7 mouse cellular contexts compared by ENCODE assay signal in the genomic region with DNA sequence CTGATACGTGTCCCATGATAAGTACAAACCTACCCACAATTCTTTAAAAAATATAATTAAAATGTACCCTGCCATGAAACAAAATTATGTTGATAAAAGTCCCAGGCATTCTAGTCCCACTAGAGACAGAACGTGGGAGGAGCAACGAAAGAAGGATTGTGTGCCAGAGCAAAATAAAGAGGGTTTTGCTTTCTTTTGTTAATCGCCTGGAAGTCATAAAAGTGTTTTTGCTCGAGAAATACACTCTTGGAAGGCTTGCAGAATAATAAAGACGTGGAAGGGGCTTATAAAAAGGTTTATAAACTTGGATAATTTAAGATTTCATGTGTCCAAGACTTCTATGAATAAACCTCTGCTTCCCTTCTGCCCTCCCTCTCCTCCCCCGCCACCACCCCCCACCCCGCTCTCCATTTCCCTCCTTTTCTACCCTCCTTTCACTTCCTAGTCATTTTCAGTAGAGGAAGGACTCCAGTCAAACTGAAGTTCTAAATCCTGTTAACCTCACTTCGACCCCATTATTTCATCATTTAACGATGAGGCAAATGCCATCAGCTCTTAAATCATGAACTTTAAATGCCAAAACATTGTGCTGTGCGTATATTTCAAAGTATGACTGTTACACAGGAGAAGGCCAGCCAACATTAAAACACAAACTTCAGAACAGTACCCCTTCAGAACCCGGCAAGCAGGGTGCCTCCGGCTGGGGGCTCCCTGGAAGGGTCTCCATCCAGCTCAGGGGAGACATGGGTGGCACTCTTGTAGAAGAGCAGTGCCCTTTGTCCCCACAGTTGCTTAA. TPM values are rescaled to one million over a fixed set of nuclear protein-coding genes. Genes with fewer than 3 reads are reported as not detected.
A peak's percentile ranks its signal among the peaks of the same experiment; 100 is the strongest.
DNase-seq lines count a peak whose midpoint lies in the region; ATAC-seq and TF ChIP-seq lines count a peak whose summit lies in the region.

No protein-coding gene starts in this region.

- H3K9me3 ChIP-seq in midbrain, embryonic 10.5 days (replicated peaks), result no peaks in the 10 kb centered on the region
- H3K9me3 ChIP-seq in midbrain, embryonic 15.5 days, result no peaks in the 10 kb centered on the region
- H3K9me3 ChIP-seq in heart, postnatal 0 days (replicated peaks; ENCODE audit: control insufficient read depth, low read length), result no peaks in the 10 kb centered on the region
- no peaks in the 10 kb centered on the region for H3K9me3 ChIP-seq in limb, embryonic 15.5 days
- H3K9me3 ChIP-seq in stomach, embryonic 14.5 days (ENCODE audit: control insufficient read depth, low read depth, low read length), result no peaks in the 10 kb centered on the region

- H3K36me3 ChIP-seq in midbrain, embryonic 10.5 days, result no peaks in the 10 kb centered on the region
- H3K36me3 ChIP-seq in midbrain, embryonic 15.5 days (replicated peaks), result no peaks in the 10 kb centered on the region
- no peaks in the 10 kb centered on the region for H3K36me3 ChIP-seq in heart, postnatal 0 days (replicated peaks; ENCODE audit: control insufficient read depth, insufficient read depth, low read length)
- H3K36me3 ChIP-seq in limb, embryonic 15.5 days, result no peaks in the 10 kb centered on the region
- H3K36me3 ChIP-seq in stomach, embryonic 14.5 days (ENCODE audit: control insufficient read depth, insufficient read depth, low read length), result no peaks in the 10 kb centered on the region

- WGBS in midbrain, embryonic 10.5 days, result 85% methylated on average over 13 of the region's 13 CpGs
- 70% methylated on average over 13 of the region's 13 CpGs for WGBS in midbrain, embryonic 15.5 days
- 69% methylated on average over 13 of the region's 13 CpGs for WGBS in heart, postnatal 0 days
- WGBS in limb, embryonic 15.5 days, result 17% methylated on average over 13 of the region's 13 CpGs
- 31% methylated on average over 13 of the region's 13 CpGs for WGBS in stomach, embryonic 14.5 days

- peak overlapping the region; percentile 66 for H3K27ac ChIP-seq in midbrain, embryonic 10.5 days (replicated peaks)
- no peak overlapping the region for H3K27ac ChIP-seq in midbrain, embryonic 15.5 days
- H3K27ac ChIP-seq in heart, postnatal 0 days (ENCODE audit: low read depth), result peak overlapping the region; percentile 74
- peak overlapping the region; percentile 75 for H3K27ac ChIP-seq in limb, embryonic 15.5 days
- H3K27ac ChIP-seq in stomach, embryonic 14.5 days (ENCODE audit: low read length), result peak overlapping the region; percentile 80

- no peak overlapping the region for H3K4me2 ChIP-seq in midbrain, embryonic 15.5 days
- H3K4me2 ChIP-seq in heart, postnatal 0 days (ENCODE audit: low read depth, low read length), result no peak overlapping the region; the same call in 1 of the 2 replicates
- H3K4me2 ChIP-seq in limb, embryonic 15.5 days, result peak overlapping the region; percentile 34
- H3K4me2 ChIP-seq in stomach, embryonic 14.5 days (replicated peaks; ENCODE audit: low read depth, low read length), result 0 out of 2 replicates have a peak overlapping the region, but pooled peaks have one; percentile 17

- DNase-seq in midbrain, embryonic 10.5 days (ENCODE audit: low spot score), result no peak
- no peak for DNase-seq in heart, postnatal 0 days (ENCODE audit: low spot score)
- no peak for DNase-seq in layer of hippocampus, postnatal 25 days (ENCODE audit: extremely low spot score in 1 of 2, low spot score in 1 of 2)
- DNase-seq in retina, embryonic 14.5 days (ENCODE audit: low spot score), result no peak

- ATAC-seq in midbrain, embryonic 15.5 days (replicated peaks), result no peak
- ATAC-seq in heart, postnatal 0 days (ENCODE audit: insufficient read depth, low read depth), result no peak; the same call in 1 of the 2 replicates
- peak; percentile 36; the same call in 1 of the 2 replicates for ATAC-seq in limb, embryonic 15.5 days (ENCODE audit: insufficient number of reproducible peaks, low FRiP score, low TSS enrichment, low read depth)
- ATAC-seq in stomach, embryonic 14.5 days (ENCODE audit: insufficient number of reproducible peaks, insufficient read depth, low FRiP score, low read depth), result peak; percentile 16; the same call in 1 of the 2 replicates

- H3K9ac ChIP-seq in midbrain, embryonic 15.5 days, result no peak overlapping the region
- H3K9ac ChIP-seq in heart, postnatal 0 days (replicated peaks; ENCODE audit: low read depth, low read length), result no peak overlapping the region
- no peak overlapping the region for H3K9ac ChIP-seq in limb, embryonic 15.5 days
- H3K9ac ChIP-seq in stomach, embryonic 14.5 days (replicated peaks; ENCODE audit: low read depth, low read length), result no peak overlapping the region

- TF ChIP-seq EP300 in heart, postnatal 0 days (IDR thresholded peaks at IDR 0.05; ENCODE audit: low read depth), result no peak

- no peak for TF ChIP-seq CTCF in heart, postnatal 0 days (IDR thresholded peaks at IDR 0.05; ENCODE audit: low read depth)

- no peak overlapping the region for H3K4me3 ChIP-seq in midbrain, embryonic 10.5 days
- no peak overlapping the region for H3K4me3 ChIP-seq in midbrain, embryonic 15.5 days
- H3K4me3 ChIP-seq in heart, postnatal 0 days (ENCODE audit: low read depth, low read length), result no peak overlapping the region
- H3K4me3 ChIP-seq in limb, embryonic 15.5 days, result no peak overlapping the region
- H3K4me3 ChIP-seq in stomach, embryonic 14.5 days (ENCODE audit: low read depth, low read length), result no peak overlapping the region

- peaks cover 17% of the 10 kb centered on the region for H3K4me1 ChIP-seq in midbrain, embryonic 10.5 days
- peaks cover 17% of the 10 kb centered on the region for H3K4me1 ChIP-seq in midbrain, embryonic 15.5 days
- peaks cover 31% of the 10 kb centered on the region for H3K4me1 ChIP-seq in heart, postnatal 0 days (ENCODE audit: control insufficient read depth, insufficient read depth)
- peaks cover 33% of the 10 kb centered on the region for H3K4me1 ChIP-seq in limb, embryonic 15.5 days
- peaks cover 13% of the 10 kb centered on the region; the same call in 1 of the 2 replicates for H3K4me1 ChIP-seq in stomach, embryonic 14.5 days (ENCODE audit: control insufficient read depth, insufficient read depth, low read length)

- no peaks in the 10 kb centered on the region for H3K27me3 ChIP-seq in midbrain, embryonic 10.5 days (ENCODE audit: low read depth, poor library complexity, severe bottlenecking)
- H3K27me3 ChIP-seq in midbrain, embryonic 15.5 days (replicated peaks), result no peaks in the 10 kb centered on the region
- H3K27me3 ChIP-seq in heart, postnatal 0 days (ENCODE audit: control insufficient read depth, insufficient read depth, low read length), result no peaks in the 10 kb centered on the region
- H3K27me3 ChIP-seq in limb, embryonic 15.5 days, result no peaks in the 10 kb centered on the region
- no peaks in the 10 kb centered on the region for H3K27me3 ChIP-seq in stomach, embryonic 14.5 days (ENCODE audit: control insufficient read depth, insufficient read depth, low read length)

RNA-seq across cellular contexts. Expression of a gene that starts 54.8 kb away (rescaled TPM):
- 2.7 and 3.9 TPM in 2 replicates for polyA plus RNA-seq in midbrain, embryonic 10.5 days (2016; fragmentation: Nextera tagmentation; extraction: Ambion mirVana)
- 4.9 and 6.6 TPM in 2 replicates for polyA plus RNA-seq in midbrain, embryonic 15.5 days (2015; fragmentation: Nextera tagmentation; extraction: Ambion mirVana)
- total RNA-seq in heart, postnatal 0 days (2014; rRNA removed; ENCODE audit: low replicate concordance), result 17.6 and 21.2 TPM in 2 replicates
- polyA plus RNA-seq in heart, postnatal 0 days (2015; fragmentation: Nextera tagmentation; extraction: Ambion mirVana), result 3.3 and 4.1 TPM in 2 replicates
- polyA plus RNA-seq in limb, embryonic 15.5 days (2015; fragmentation: Nextera tagmentation; extraction: Ambion mirVana), result 5.9 and 6.8 TPM in 2 replicates
- polyA plus RNA-seq in stomach, embryonic 14.5 days (2014; fragmentation: Nextera tagmentation; extraction: Ambion mirVana), result 13.7 and 14.1 TPM in 2 replicates
- total RNA-seq in layer of hippocampus, postnatal 25 days (2021), result 10 to 100 TPM; 20.6 to 24.8 TPM

Comparison
In these comparisons a context has a peak if more than half of its experiments do, and no peak if none do; other contexts are left out.
1. ATAC-seq: peak in limb, embryonic 15.5 days (single experiment) and stomach, embryonic 14.5 days (single experiment); none in midbrain, embryonic 15.5 days (single experiment) and heart, postnatal 0 days (single experiment).
2. H3K4me2 ChIP-seq: peak in limb, embryonic 15.5 days (single experiment) and stomach, embryonic 14.5 days (single experiment); none in midbrain, embryonic 15.5 days (single experiment) and heart, postnatal 0 days (single experiment).